Mouse (Mus musculus) left cerebral cortex, adult 9 months (tissue): ENCODE results near the gene Wrnip1.

Experiments used
- DNase-seq, 2 experiments: peaks; one replicate each; pipeline ENCODE4 v3.0.0; 2022; ENCODE audit warnings: low spot score in 2 of 2

Gene Wrnip1

DNA sequence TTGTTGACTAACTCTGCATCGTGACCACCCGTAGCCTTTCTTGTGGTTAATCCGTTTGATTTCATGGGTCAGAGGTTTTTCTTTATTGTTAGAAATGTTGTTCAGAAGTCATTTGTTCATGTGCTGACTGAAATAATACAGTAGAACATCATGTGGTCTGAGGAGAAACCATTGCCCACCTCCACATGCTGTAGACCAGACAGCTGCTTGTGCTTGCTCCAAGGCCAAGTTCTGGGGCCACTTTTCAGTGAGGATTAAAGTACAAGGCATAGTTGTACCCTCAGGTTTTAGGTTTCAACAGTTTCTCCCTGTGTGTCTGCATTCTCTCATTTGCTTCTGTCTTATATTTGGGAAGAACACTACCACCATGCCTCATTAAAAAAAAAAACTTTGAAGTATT lies 5.8 kb downstream of the Wrnip1 start:
- no peak for DNase-seq

DNA sequence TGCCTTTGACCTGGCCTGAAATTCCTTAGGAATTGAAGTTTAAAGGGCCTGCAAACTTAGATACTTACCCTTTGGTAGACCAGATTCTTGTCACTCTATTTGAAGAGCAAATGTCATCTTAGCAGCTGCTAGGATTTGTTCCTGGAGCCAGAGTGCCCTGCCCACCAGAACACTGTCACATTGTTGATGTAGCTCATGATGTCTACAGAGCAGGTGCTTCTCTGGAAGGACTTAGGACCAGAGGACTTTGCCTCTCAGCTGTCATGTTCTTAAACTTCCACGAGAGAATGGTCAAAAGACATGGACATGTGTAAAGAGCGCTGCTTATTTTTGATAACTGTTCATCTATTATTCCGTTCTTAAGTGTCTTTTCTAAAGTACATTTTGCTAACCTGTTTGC lies 17.4 kb downstream of the Wrnip1 start:
- DNase-seq: no peak

DNA sequence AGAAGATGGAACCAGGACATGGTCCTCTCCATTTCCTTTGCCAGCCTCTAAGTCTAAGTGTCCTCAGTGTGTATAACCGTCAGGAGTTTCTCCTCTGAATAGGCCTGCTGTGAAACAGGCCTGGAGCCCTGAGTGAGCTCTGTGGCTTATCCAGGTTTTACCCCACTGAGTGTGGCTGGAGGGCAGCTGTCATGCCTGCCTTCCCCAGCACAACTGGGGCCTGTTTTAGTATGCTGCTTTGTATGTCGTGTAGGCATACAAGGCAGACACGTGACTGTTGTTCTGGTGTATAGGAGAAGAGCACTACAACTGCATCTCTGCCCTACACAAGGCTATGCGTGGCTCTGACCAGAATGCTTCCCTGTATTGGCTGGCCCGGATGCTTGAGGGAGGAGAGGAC lies 18.1 kb downstream of the Wrnip1 start:
- DNase-seq: no peak

DNA sequence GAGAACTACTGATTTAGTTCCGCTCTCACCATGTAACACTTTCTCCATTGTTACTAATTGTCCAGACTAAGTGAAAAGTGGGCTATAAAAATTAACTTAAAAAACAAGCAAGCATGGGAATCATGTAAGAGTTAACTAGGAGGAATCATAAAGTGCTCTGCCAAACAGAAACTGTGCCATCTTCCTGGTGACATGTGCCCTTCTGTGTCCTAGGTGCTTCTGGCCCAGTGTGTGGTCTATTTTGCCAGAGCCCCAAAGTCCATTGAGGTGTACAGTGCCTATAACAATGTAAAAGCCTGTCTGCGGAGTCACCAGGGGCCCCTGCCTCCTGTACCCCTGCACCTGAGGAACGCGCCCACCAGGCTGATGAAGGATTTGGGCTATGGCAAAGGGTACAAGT lies 19.8 kb downstream of the Wrnip1 start:
- DNase-seq: no peak

DNA sequence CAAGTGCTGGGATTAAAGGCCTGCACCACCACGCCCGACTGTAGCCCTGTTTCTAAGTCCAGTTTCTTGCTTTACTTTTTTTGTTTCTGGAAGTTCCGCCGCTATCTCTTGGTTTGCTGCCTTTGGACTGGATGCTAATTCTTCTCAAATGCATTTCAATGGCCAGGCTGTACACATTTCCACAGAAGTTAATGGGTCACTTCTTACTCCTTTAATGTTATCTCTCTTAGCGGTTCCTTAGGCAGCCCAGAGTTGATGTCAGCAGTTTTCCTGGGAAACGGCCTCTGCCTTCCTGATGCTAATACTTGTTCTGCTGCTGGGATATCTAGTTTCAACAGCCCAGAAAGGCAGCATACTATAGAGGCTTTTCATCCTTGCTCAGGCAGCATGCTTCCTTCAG lies 21.3 kb downstream of the Wrnip1 start:
- DNase-seq: no peak

DNA sequence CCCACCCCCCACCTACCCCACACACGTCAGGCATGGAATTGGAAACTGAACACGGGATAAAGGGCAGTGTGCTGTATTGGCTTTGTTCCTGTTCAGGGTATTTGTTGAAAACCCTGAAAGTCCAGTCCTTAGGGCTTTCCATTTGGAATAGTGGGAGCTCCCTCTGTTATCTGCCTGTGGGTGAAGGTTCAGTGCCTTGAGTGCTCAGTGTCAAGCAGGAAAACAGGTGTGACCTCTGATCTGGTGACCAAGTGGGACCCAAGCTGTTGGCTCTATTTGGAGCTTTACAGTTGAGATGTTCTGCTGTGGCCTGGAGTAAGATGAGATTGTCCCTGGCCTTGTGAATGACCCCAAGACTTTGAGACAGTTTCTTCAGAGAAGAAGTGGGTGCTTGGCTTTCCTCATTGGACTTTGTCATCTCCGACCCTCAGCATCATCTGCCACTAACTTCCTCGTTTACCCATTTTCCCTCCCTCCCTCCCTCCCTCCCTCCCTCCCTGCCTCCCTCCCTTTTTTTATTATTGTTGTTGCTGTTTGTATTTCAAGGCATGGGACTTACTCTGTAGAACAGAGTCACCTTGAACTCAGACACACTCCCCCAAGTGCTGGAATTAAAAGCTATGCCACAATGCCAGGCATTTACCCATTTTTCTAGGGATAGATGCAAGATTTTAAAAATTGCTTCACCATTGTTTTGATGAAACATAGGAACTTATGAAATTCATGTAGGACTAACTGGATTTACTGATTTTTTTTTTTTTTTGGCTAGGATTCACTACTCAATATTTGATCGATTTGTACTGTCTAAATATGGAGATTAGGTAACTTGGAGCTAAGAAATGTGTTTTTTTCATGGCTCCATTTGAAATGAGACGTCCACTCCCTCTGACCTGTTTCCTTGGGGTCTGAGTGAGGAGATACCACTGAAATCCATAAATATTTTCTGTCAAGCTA lies 22.8 kb downstream of the Wrnip1 start:
- DNase-seq: no peak

DNA sequence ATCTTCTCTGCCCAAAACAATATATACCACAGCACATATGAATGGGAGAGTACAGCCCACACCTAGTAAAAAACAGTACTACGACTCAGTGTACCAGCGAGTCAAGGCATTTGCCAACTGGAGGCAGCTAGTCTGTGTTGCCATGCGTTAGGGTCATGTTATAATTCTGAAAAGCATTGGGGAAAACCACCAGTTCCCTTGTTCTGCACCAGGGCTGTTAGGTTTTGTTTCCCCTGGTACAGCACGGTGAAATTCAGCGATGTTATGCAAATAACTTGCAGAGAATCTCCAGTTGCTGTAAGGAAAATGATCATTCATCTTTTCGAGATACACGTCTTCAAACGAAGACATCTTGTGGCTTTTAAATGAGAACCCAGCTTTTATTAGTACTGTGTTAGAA lies 23.7 kb downstream of the Wrnip1 start:
- DNase-seq: no peak

DNA sequence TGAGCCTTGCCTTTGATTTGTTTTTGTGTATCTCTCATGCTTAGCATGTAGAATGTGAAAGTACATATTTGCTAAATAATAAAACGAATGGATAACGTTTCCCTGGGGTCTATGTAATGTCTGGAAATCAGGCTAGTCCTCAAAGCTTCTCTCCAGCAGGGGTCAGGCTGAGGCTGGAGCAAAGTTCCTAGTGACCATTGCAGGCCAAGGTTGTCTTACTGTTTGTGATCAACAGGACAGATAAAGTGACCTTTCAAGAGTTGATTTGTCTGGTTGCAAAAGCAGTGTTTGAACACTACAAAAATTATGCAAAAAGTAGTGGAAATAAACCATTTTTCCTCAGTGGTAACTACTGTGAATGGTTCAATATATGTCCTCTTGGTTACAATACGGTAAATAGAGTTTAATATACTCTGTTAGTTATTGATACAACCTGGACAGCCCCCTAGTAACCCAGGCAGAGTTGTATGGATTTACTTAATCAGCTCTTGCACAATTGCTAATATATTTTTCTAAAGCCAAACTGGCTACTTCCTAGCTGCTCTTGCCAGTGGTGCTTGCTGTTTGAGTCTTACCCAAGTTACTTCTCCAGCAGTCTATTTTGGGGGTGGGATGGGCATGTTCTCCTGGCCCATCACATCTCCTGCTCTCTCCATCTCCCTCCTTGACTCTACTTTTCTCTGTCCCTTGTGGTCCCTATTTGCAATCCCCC lies 25.4 kb downstream of the Wrnip1 start:
- no peak for DNase-seq

DNA sequence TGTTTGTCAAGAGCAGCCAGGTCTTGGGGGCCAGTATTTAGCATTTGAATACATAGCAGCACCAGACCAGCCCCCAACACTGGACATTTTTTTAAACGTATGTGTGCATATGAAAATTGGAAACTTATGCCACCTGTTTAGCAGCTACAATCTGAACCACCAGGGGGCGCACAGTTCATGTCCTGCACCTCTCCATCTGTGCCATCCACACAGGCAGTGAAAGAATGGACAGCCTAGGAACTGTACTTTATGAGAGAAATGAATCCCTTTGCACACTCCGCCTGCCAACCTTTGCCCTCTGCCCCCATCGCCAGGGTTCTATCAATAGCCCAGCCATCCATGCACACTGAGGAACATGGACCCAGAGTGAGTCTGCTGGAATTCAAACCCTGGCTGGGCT lies 26.1 kb downstream of the Wrnip1 start:
- DNase-seq: peak in 1 of 2 experiments; percentile 67

DNA sequence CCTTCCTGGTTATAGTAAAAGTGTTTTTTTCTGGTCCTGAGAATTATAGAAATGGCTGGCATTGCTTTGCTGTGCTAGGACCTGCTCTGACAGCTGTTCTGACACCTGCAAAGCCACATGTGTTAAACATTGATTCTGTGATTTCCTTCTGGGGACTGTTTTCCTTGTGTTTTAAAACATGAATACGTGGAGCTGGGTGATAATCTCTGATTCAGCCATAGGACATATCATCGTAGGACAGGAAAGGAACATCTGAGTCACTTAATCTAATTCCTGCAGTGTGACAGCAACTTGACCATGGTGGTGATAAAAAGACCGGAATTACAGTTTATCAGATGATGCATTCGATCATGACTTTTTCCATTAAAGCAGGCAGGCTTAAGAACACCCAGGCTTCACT lies 27.0 kb downstream of the Wrnip1 start:
- no peak for DNase-seq

DNA sequence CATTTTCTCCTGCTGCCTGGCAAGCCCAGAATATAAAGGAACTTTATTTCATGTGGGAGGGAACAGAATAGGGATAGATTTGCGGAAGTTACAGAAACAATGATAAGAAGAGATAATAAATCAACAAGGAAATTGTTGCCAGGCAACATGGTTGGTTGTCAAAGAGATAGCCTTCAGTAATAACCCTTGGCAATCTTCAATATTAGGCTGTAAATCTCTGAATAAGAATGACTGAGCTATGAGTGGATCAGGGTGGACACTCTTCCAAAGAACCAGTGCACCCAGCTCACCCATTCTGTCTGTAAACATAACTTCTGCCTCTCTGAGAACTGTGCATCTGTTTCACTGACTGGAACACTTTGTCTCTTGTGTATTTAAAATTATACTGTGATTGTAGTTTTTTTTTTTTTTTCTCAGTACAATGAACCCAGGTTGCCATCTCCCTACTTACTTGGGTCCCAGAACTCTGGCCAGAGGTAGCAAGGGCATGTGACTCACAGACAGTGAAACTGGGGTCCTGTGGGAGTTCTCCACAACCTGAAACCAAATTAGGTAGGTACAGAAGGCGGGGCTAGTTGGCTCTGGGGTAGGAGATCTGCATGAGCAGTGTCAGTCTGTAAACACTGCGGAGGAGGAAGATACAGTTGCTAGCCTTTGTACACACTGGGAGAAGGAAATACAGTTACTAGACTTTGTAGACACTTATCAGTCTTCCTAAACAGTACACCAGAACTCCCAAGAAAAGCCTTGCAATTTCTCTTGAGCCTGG lies 29.9 kb downstream of the Wrnip1 start:
- no peak for DNase-seq

DNA sequence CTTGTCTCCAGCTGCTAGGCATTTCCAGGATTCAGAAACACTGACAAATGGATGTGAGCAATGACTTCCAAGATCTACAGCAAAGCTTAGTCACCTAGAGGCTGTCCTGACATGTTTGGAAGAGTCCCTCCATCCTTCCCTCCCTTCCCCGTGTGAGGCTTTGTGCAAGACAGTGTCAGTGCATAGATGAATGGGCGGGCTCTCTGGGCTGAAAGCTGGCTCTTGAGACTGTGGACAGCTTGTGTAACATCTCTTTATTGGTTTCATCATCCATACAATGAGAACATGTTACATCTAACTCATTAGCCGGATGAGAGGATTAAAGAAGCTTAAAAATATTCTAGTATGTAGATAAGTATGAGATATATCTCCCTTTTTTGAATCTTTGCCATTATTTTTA lies 30.9 kb downstream of the Wrnip1 start:
- DNase-seq: no peak

DNA sequence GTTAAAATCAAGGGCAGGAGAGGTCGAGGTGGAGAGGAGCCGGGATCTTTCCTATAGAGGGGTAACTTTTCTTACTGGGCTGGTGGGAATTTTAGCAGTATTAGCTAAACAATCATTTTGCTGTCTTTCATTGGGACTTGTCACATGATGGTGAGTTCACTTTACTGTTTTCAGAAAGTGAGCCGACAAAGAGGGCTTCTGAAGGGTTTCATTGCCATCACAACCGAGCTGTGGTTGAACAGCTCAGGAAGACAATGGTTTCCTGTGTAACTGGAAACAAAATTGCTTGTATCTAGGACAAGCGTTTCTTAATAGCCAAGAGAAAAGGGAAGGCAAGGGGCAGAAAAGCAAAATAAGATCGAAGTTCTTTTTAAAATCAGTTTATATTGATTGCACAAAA lies 31.4 kb downstream of the Wrnip1 start:
- DNase-seq: peak in 1 of 2 experiments; percentile 22

DNA sequence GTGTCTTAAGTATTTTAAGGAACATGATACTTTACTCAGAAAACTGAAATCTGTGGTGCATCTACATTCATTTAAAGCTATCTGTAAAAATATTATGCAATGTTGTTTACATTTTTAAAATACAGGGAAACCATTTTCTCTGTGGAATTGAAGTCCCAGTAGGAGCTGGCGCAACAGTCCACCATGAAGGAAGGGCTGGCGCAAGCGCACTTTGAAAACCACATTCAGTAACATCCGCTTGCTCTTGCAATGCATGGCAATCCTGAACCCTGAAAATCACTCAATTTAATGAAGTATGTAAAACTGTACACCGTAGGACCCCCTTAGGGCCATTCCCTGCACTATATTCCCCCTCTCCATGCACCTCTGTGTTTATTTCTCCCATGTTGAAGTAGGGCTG lies 32.7 kb downstream of the Wrnip1 start:
- DNase-seq: no peak

DNA sequence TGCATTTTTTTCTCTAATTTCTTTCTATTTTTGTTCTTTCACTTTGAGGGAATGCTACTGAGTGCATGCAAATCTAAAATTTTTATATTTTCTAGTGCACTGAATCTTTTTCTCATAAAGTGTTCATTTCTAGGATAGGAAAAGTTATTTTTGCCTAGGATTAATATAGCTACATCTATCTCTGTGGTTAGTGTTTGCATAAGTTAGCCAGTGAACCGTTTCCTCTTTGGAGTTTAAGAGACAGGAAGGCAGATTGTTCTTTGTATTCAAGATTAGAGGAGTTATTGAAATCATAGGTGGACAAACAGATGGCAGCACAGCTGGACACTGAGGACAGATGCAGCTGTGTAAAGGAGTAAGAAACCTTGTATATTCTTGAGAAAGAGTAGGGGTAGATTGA lies 37.5 kb downstream of the Wrnip1 start:
- no peak for DNase-seq

DNA sequence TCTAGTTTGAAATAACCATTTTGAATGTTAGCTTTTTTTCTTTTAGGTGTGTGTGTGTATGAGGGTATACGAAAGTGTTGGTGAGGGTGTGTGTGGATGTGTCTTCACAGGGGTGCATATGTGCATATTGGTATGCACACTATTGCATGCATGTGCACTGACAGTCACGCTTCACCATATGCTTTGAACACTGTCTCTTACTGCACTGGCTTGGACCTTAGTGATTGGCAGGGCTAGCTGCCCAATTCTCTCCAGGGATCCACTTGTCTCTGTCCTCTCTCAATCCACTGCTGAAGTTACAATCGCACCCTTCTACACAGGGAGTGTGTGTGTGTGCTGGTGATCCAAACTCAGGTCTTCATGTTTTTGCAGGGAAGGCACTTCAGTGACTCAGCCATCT lies 39.5 kb downstream of the Wrnip1 start:
- no peak for DNase-seq

DNA sequence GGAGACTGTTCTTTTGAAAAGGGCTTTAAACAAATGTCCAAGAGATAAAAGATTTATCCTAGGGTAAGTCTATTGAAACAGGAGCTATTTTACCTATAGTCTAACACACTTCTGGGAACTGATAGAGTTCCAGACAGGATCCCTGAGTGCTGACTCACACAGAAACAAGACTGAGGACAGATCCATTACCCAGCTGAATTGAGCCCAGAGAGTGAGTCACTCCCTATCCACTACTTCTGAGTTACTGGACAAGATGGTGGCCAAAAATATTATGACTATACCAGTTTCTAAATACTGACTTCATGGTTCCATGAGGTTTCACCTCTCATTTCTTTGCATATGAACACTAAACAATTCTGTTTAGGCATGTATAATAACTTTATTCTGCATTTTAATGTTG lies 44.4 kb downstream of the Wrnip1 start:
- DNase-seq: no peak

DNA sequence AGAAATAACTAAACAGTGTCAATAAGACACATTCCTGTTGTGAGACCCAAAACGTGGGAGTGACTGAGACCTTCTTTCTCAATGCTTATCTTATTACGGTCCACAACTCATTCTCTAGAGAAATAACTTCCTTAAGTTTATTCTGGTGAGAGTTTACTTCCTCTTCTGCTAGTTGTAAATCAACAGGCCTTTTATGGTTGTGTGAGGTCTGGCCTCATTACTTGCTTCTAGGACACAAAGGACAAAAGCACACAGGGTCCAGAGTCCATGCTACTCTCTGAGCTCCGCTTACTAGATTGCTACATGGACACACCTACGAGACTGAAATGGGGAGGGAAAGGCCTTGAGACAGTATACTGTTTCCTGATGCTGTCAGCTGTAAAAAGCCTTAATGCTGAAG lies 47.3 kb downstream of the Wrnip1 start:
- no peak for DNase-seq

DNA sequence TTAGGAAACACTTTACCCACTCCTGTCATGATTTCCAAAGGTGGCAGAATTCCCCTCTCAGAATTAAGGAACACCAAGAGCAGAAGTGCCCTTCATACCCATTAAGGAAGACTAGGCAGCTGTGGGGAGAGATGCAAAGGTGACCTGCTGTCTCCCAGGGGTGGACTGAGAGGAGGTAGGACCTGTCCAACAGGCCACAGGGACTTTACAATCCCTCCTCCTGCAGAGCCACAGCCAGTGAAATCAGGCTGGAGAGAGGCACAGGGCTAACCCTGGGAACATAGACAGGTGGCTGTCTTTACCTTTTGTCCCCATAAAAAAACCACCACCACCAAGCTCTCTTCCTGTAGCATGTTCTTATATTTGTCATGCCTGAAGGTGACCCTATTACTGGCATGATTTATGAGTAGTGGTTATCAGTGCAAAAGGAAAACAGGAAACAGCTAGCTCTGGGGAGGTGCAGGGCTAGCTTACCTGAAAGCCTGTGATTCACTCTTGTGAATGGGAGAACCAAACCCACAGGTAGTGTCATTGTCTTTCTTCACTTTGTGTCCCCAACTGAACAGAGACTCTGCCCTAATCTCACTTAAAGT lies 47.8 kb downstream of the Wrnip1 start:
- no peak for DNase-seq

DNA sequence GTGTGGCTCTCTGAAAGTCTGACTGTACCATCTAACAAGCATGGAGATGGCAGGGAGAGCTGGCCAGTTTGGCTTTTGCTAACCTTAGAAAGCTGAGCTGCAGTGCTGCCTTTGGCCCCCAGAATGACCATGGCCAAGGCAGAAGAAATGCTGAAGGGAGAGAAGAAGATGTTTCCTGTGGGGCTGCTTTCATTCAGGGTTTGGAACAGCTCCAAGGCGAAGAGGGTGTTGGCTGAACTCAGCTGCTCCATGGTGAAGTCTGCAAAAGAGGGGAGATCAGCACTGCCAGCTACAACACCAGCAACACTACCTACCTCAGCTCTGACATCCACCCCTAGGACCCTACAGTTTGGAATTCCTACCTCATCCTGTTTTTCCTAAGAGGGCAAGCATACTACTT lies 48.3 kb downstream of the Wrnip1 start:
- no peak for DNase-seq

DNA sequence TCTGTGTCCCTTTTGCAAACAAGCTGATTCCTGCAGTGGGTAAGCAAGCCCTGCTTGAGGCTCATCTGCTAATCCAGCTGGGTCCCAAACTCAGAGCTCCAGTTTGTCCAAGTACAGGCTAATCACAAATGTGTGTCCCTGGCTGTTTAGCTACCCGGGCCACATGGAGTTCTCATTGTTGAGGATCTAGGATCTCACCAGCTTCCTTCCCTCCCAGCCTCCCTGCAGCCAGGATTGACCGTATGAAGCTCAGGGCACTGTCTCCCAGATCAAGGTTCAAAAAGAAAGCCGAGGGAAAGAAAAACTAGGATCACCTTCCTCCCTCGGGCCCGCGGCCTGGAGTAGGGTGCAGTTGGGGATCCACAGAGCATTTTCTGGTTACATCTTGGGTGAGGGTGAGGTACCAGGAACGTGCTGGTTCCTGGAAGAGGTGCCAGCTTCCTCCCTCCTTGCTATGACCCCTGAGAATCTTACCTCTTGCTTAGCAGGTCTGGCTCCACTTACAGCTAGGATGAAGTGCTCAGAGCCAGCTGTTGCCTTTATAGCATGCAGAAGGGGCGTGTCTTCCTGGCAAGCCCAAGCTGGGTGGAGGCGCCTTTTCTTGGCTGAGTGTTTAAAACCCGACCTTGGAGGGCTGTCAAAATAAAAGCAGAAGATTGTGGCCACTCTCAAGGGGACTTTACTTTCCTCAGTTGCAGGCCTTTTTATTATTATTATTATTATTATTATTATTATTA lies 49.0 kb downstream of the Wrnip1 start, which contains the start of gene Serpinb1a:
TSS of gene Serpinb1a (minus strand) at position 518 of the 737 bp plus-strand sequence.
- no peak for DNase-seq
